In the genomic region with DNA sequence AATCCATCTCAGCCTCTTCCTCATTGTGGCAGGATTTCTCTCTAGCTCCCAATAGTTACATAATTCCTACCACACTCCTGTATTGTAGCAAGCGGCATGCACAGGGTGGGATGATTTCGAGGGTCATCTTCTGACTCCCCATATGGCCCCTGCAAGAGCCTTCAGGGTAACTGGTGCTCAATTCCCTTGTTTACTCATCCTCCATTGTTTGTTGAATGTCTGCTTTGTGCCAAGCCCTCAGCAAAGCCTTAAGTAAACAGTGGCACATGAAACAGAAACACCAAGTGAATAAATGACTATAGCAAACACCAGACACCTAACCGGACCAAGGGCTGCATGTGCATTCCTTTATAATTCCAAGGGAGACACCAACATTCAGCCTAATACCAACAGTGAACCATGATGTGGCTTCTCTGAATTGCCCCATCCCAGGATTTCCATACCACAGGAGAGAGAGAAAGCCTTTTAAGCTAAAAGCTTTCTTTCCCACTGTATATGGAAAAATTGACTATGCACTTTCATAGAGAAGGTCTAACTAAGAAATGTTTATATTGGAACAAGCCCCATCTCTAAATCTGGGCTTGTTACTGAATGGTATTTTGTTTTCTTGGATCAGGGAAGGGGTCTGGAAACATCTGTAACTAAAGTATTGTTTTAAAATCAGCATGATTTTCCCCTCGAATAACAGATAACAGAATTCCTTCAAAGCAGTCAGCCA, we compare ENCODE assay signal across 13 mouse cellular contexts. TPM values are rescaled to one million over a fixed set of nuclear protein-coding genes. Genes with fewer than 3 reads are reported as not detected.
DNase-seq lines count a peak whose midpoint lies in the region; ATAC-seq and TF ChIP-seq lines count a peak whose summit lies in the region.
"Had no signal": no experiment of that assay in that cellular context is flagged by ENCODE, and none has a peak within 500 bp of the region (broad histone marks: within the 10 kb centered on the region; RNA-seq: fewer than 3 reads in every experiment).

No protein-coding gene starts in this region.

- H3K4me3 ChIP-seq in heart, embryonic 11.5 days (ENCODE audit: low read depth, low read length): no peak overlapping the region
- no peak overlapping the region for H3K4me3 ChIP-seq in left cerebral cortex, adult 2 months
- no peak overlapping the region for H3K4me3 ChIP-seq in cortical plate, adult 2 months (ENCODE audit: insufficient read depth, low read length)
- H3K4me3 ChIP-seq in lung, postnatal 0 days (ENCODE audit: low read depth, low read length): no peak overlapping the region
- H3K4me3 ChIP-seq: hindbrain, embryonic 15.5 days had no signal

- TF ChIP-seq POLR2A in cortical plate, adult 2 months (IDR thresholded peaks at IDR 0.05; ENCODE audit: extremely low read depth, insufficient read depth, low read length): no peak

- H3K4me2 ChIP-seq in heart, embryonic 11.5 days: no peak overlapping the region
- H3K4me2 ChIP-seq in lung, postnatal 0 days (replicated peaks; ENCODE audit: low read depth, low read length): no peak overlapping the region
- H3K4me2 ChIP-seq: hindbrain, embryonic 15.5 days had no signal

- H3K27ac ChIP-seq in heart, embryonic 11.5 days (ENCODE audit: low read depth, low read length): peak overlapping the region; percentile 62; the same call in 1 of the 2 replicates
- H3K27ac ChIP-seq in left cerebral cortex, adult 2 months: peak overlapping the region; percentile 42
- peak overlapping the region; percentile 87 for H3K27ac ChIP-seq in cortical plate, adult 2 months (ENCODE audit: insufficient read depth, low read length)
- peak overlapping the region; percentile 52; the same call in 1 of the 2 replicates for H3K27ac ChIP-seq in lung, postnatal 0 days (ENCODE audit: low read length)
- H3K27ac ChIP-seq: hindbrain, embryonic 15.5 days; liver, embryonic 14.5 days had no signal

- H3K27me3 ChIP-seq in heart, embryonic 11.5 days (ENCODE audit: control insufficient read depth, insufficient read depth, low read length): no peaks in the 10 kb centered on the region
- H3K27me3 ChIP-seq in lung, postnatal 0 days (replicated peaks; ENCODE audit: insufficient read depth, low read length): no peaks in the 10 kb centered on the region
- H3K27me3 ChIP-seq: hindbrain, embryonic 15.5 days; Patski had no signal

- no peak overlapping the region for H3K9ac ChIP-seq in heart, embryonic 11.5 days (ENCODE audit: low read depth, low read length)
- no peak overlapping the region for H3K9ac ChIP-seq in lung, postnatal 0 days (replicated peaks; ENCODE audit: low read depth)
- H3K9ac ChIP-seq: hindbrain, embryonic 15.5 days; liver, embryonic 14.5 days had no signal

- no peaks in the 10 kb centered on the region for H3K36me3 ChIP-seq in heart, embryonic 11.5 days (ENCODE audit: control insufficient read depth, insufficient read depth, low read length)
- H3K36me3 ChIP-seq in lung, postnatal 0 days (ENCODE audit: insufficient read depth, low read length): no peaks in the 10 kb centered on the region
- H3K36me3 ChIP-seq: hindbrain, embryonic 15.5 days had no signal

- TF ChIP-seq CTCF in left cerebral cortex, adult 2 months (IDR thresholded peaks at IDR 0.05): no peak
- TF ChIP-seq CTCF in cortical plate, adult 2 months (IDR thresholded peaks at IDR 0.05; ENCODE audit: extremely low read depth, insufficient read depth, low read length): no peak
- no peak for TF ChIP-seq CTCF in lung, postnatal 0 days (IDR thresholded peaks at IDR 0.05)

- no peak for ATAC-seq in heart, embryonic 11.5 days (replicated peaks; ENCODE audit: insufficient number of reproducible peaks, low FRiP score, low TSS enrichment)
- peak; percentile 32 for ATAC-seq in lung, postnatal 0 days
- ATAC-seq: Patski had no signal

- no peaks in the 10 kb centered on the region for H3K9me3 ChIP-seq in heart, embryonic 11.5 days (replicated peaks; ENCODE audit: control insufficient read depth, low read length)
- H3K9me3 ChIP-seq in lung, postnatal 0 days (ENCODE audit: low read length): no peaks in the 10 kb centered on the region
- H3K9me3 ChIP-seq: hindbrain, embryonic 15.5 days had no signal

- peak; percentile 66 for TF ChIP-seq EP300 in lung, postnatal 0 days (IDR thresholded peaks at IDR 0.05)

- no peak for DNase-seq in heart, postnatal 36 days
- no peak for DNase-seq in left cerebral cortex, adult 2 months (ENCODE audit: extremely low spot score in 1 of 2, low spot score in 2 of 2)
- DNase-seq in left cerebral cortex, adult 18-20 months (ENCODE audit: low spot score in 2 of 2): no peak
- peak; percentile 49 for DNase-seq in lung, postnatal 0 days (ENCODE audit: low spot score)
- no peak for DNase-seq in thymus, postnatal 0 days (ENCODE audit: low spot score)
- DNase-seq in spleen, postnatal 4 days (ENCODE audit: low spot score in 2 of 2): no peak
- DNase-seq: adrenal gland, adult 8-10 months; layer of hippocampus, adult 9-11 months had no signal

- peaks cover 21% of the 10 kb centered on the region for H3K4me1 ChIP-seq in heart, embryonic 11.5 days (ENCODE audit: control insufficient read depth, insufficient read depth, low read length)
- H3K4me1 ChIP-seq in cortical plate, adult 2 months (ENCODE audit: control insufficient read depth, insufficient read depth, low read length): no peaks in the 10 kb centered on the region; the same call in 1 of the 2 replicates
- peaks cover 9% of the 10 kb centered on the region; the same call in 1 of the 2 replicates for H3K4me1 ChIP-seq in lung, postnatal 0 days (ENCODE audit: insufficient read depth, low read depth, low read length)
- H3K4me1 ChIP-seq: hindbrain, embryonic 15.5 days had no signal

- intact Hi-C loops in heart, postnatal 36 days (cut with DNase I): loop anchor here (5.0 kb wide), 1 partner anchor 102 kb away; no protein-coding TSS in a partner anchor
- intact Hi-C loops in left cerebral cortex, adult 2 months (cut with DNase I): no loop called here

- WGBS in heart, embryonic 11.5 days (ENCODE audit: insufficient replicate concordance): 63% methylated on average over 4 of the region's 4 CpGs
- 17% methylated on average over 4 of the region's 4 CpGs for WGBS in lung, postnatal 0 days

RNA-seq across cellular contexts. Expression of a gene that starts 19.2 kb away (rescaled TPM):
- polyA plus RNA-seq in heart, embryonic 11.5 days (2014; fragmentation: Nextera tagmentation; extraction: Ambion mirVana): 91.8 and 120 TPM in 2 replicates
- 10 to 100 TPM; 65.8 to 75.2 TPM for total RNA-seq in heart, postnatal 36 days (2021)
- 10 to 100 TPM in 1 of 2 experiments, 1 to 10 TPM in 1; 7.8 to 13.2 TPM for total RNA-seq in left cerebral cortex, adult 2 months (2021)
- total RNA-seq in left cerebral cortex, adult 18-20 months (2021): 1 to 10 TPM; 8.6 to 9.5 TPM
- 6.3 and 8.0 TPM in 2 replicates for polyA plus RNA-seq in cortical plate, adult 2 months (2012; rRNA removed)
- polyA plus RNA-seq in lung, postnatal 0 days (2015; fragmentation: Nextera tagmentation; extraction: Ambion mirVana): 72.0 and 73.6 TPM in 2 replicates
- polyA plus RNA-seq in thymus, postnatal 0 days (2015; fragmentation: Nextera tagmentation; extraction: Ambion mirVana): 7.5 and 7.8 TPM in 2 replicates
